Mouse (Mus musculus) C2C12 (cell line): ENCODE data around the gene Arap1.

Experiments
- CEBPB ChIP-seq: IDR thresholded peaks from one replicate; pipeline ENCODE4 v1.6.1; 2011; ENCODE audit warnings: low read depth, mild to moderate bottlenecking, control low read depth, moderate library complexity
- CTCF ChIP-seq: IDR thresholded peaks from one replicate; pipeline ENCODE4 v1.5.1; 2011; ENCODE audit not compliant: control insufficient read depth, insufficient read depth, insufficient read length
- FOSL1 ChIP-seq: IDR thresholded peaks from one replicate; pipeline ENCODE4 v1.8.0; 2011; ENCODE audit warnings: mild to moderate bottlenecking, low read length; ENCODE audit not compliant: poor library complexity, insufficient read depth, severe bottlenecking
- MAX ChIP-seq: IDR thresholded peaks from one replicate; pipeline ENCODE4 v1.6.1; 2011; ENCODE audit warnings: mild to moderate bottlenecking, control low read depth
- MYOD1 ChIP-seq: IDR thresholded peaks from one replicate; pipeline ENCODE4 v1.6.1; 2011; ENCODE audit warnings: low read depth; ENCODE audit not compliant: control insufficient read depth, insufficient read length
- MYOG ChIP-seq: IDR thresholded peaks from one replicate; pipeline ENCODE4 v1.6.1; 2011; ENCODE audit not compliant: control insufficient read depth, insufficient read length; ENCODE audit errors: extremely low read depth
- USF1 ChIP-seq: IDR thresholded peaks from one replicate; pipeline ENCODE4 v1.6.1; 2011; ENCODE audit warnings: low read depth, mild to moderate bottlenecking, control low read depth, moderate library complexity

DNA sequence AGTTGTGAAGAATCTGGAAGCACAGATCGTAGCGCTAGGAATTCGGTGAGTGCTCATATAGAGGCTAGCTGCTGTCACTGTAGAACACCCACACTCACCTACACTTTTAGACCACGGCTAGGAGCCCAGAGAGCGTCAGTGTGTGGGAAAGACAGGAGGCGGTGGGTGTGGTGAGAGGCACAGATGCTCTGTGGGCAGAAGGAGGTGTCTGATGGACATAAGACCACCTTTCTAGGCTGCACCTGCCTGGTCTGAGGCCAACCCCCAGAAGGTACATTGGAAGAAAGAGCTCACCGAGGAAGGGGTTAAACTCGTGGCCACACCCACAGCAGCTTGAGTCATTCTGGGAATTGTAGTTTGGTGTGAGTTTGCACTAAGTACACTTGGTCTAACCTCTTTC lies 78.8 kb downstream of the Arap1 start:
- no peak for TF ChIP-seq CTCF
- TF ChIP-seq USF1: no peak
- no peak for TF ChIP-seq FOSL1
- no peak for TF ChIP-seq MYOG
- no peak for TF ChIP-seq MAX
- no peak for TF ChIP-seq MYOD1
- no peak for TF ChIP-seq CEBPB
